Mouse (Mus musculus) megakaryocyte, embryonic 14.5 days (primary cell): ENCODE measurements around the gene Vmn1r142.
"Not testable (repeated sequence)": the region's sequence is repeated elsewhere in the genome, so short reads cannot be mapped to it uniquely, and the experiment has no call there.

Experiments used
- FLI1 ChIP-seq: IDR thresholded peaks from 2 replicates; pipeline ENCODE4 v1.6.1; 2012; ENCODE audit warnings: low read length, inconsistent platforms, mixed read lengths
- GATA1 ChIP-seq: IDR thresholded peaks from 3 replicates; pipeline ENCODE4 v1.6.1; 2012; ENCODE audit warnings: mixed read lengths, low read length, inconsistent platforms, borderline replicate concordance

DNA sequence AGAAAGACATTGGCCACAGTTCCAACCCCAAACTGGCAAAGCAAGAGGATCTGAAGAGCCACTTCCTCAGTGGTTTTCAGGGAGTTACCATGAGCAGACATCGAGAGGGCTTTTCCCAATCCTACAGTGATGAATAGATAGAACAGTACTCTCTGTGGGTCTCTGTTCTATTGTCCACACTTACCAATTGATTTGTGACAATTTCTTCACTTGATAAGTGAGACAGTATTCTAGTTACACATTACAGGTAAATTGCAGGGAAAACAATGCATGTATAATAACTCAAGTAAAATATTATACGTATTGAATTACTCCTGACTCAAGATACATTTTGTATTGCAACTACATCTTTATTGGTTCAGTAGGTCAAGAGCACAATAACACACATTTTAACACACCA, 37.3 kb upstream of the Vmn1r142 start, which contains the start of gene Gm8653:
- TF ChIP-seq FLI1, GATA1: not testable (repeated sequence)
